ENCODE assay signal across 9 mouse cellular contexts in the genomic region with DNA sequence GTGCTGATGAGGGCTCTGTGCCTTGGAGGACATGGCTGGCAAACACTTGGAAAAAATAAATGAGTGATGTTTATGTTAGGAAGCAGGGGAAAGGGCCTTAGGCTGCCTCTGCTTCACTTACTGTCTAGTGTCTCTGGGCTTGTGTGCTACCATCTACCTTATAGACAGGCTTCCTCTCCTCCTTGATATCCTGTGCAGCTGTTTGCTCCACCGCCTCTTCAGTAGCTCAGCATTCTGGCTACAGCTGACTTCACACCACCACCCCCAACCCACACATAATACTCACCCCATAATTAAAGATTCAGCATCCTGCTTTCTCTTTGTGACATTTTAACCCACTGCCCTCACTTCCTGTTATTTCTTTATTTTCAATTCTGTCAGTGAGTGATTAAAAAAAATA.
DNase-seq lines count a peak whose midpoint lies in the region; ATAC-seq lines count a peak whose summit lies in the region.
"Had no signal": no experiment of that assay in that cellular context is flagged by ENCODE, and none has a peak within 500 bp of the region (broad histone marks: within the 10 kb centered on the region; RNA-seq: fewer than 3 reads in every experiment).

No protein-coding gene starts in this region.

- no peaks in the 10 kb centered on the region for H3K27me3 ChIP-seq in heart, embryonic 11.5 days (ENCODE audit: control insufficient read depth, insufficient read depth, low read length)
- H3K27me3 ChIP-seq in heart, embryonic 12.5 days (replicated peaks) = no peaks in the 10 kb centered on the region
- H3K27me3 ChIP-seq in liver, embryonic 11.5 days (replicated peaks; ENCODE audit: control insufficient read depth, insufficient read depth, low read length) = no peaks in the 10 kb centered on the region
- H3K27me3 ChIP-seq: heart, embryonic 15.5 days had no signal

- no peaks in the 10 kb centered on the region for H3K36me3 ChIP-seq in heart, embryonic 11.5 days (ENCODE audit: control insufficient read depth, insufficient read depth, low read length)
- H3K36me3 ChIP-seq in heart, embryonic 12.5 days = no peaks in the 10 kb centered on the region
- no peaks in the 10 kb centered on the region for H3K36me3 ChIP-seq in liver, embryonic 11.5 days (ENCODE audit: control insufficient read depth, insufficient read depth, low read length)
- H3K36me3 ChIP-seq: heart, embryonic 15.5 days had no signal

- ATAC-seq in heart, embryonic 11.5 days (replicated peaks; ENCODE audit: insufficient number of reproducible peaks, low FRiP score, low TSS enrichment) = no peak
- ATAC-seq in heart, embryonic 12.5 days (ENCODE audit: insufficient number of reproducible peaks, low FRiP score) = no peak
- ATAC-seq in CD4-positive, CD25-positive, alpha-beta regulatory T cell, adult 4 months = peak; percentile 68
- ATAC-seq in liver, embryonic 11.5 days (replicated peaks; ENCODE audit: low FRiP score) = no peak; the same call in 1 of the 2 replicates

- WGBS in heart, embryonic 11.5 days (ENCODE audit: insufficient replicate concordance) = 38% methylated on average over 1 of the region's 1 CpGs
- WGBS in heart, embryonic 12.5 days = 45% methylated on average over 1 of the region's 1 CpGs
- 50% methylated on average over 1 of the region's 1 CpGs for WGBS in liver, embryonic 11.5 days

- H3K9ac ChIP-seq in heart, embryonic 11.5 days (ENCODE audit: low read depth, low read length) = no peak overlapping the region
- no peak overlapping the region for H3K9ac ChIP-seq in heart, embryonic 12.5 days
- H3K9ac ChIP-seq in liver, embryonic 11.5 days (ENCODE audit: low read depth, low read length) = no peak overlapping the region
- H3K9ac ChIP-seq: heart, embryonic 15.5 days had no signal

- no peaks in the 10 kb centered on the region for H3K9me3 ChIP-seq in heart, embryonic 11.5 days (replicated peaks; ENCODE audit: control insufficient read depth, low read length)
- H3K9me3 ChIP-seq in heart, embryonic 12.5 days (replicated peaks) = no peaks in the 10 kb centered on the region
- no peaks in the 10 kb centered on the region for H3K9me3 ChIP-seq in liver, embryonic 11.5 days (ENCODE audit: control insufficient read depth, low read length)
- H3K9me3 ChIP-seq: heart, embryonic 15.5 days had no signal

- H3K4me2 ChIP-seq in heart, embryonic 11.5 days = no peak overlapping the region
- no peak overlapping the region for H3K4me2 ChIP-seq in heart, embryonic 12.5 days
- H3K4me2 ChIP-seq in liver, embryonic 11.5 days = no peak overlapping the region
- H3K4me2 ChIP-seq: heart, embryonic 15.5 days had no signal

- no peak for DNase-seq in liver, embryonic 11.5 days (ENCODE audit: low spot score)
- DNase-seq in spleen, postnatal 36 days (ENCODE audit: low spot score in 2 of 2) = peak; percentile 77 to 78
- no peak for DNase-seq in cerebellum, adult 11 months
- no peak for DNase-seq in layer of hippocampus, postnatal 14 days (ENCODE audit: low spot score in 2 of 2)
- DNase-seq in ovary, postnatal 36 days (ENCODE audit: low spot score) = no peak

- peaks cover 5% of the 10 kb centered on the region; the same call in 1 of the 2 replicates for H3K4me1 ChIP-seq in heart, embryonic 11.5 days (ENCODE audit: control insufficient read depth, insufficient read depth, low read length)
- H3K4me1 ChIP-seq in heart, embryonic 12.5 days (replicated peaks) = peaks cover 10% of the 10 kb centered on the region
- peaks cover 19% of the 10 kb centered on the region for H3K4me1 ChIP-seq in liver, embryonic 11.5 days (replicated peaks; ENCODE audit: control insufficient read depth, insufficient read depth, low read length)
- H3K4me1 ChIP-seq: heart, embryonic 15.5 days had no signal

- no peak overlapping the region for H3K4me3 ChIP-seq in heart, embryonic 11.5 days (ENCODE audit: low read depth, low read length)
- H3K4me3 ChIP-seq in heart, embryonic 12.5 days = no peak overlapping the region
- H3K4me3 ChIP-seq in liver, embryonic 11.5 days (ENCODE audit: low read depth, low read length) = no peak overlapping the region
- H3K4me3 ChIP-seq: heart, embryonic 15.5 days had no signal

- H3K27ac ChIP-seq in heart, embryonic 11.5 days (ENCODE audit: low read depth, low read length) = 0 out of 2 replicates have a peak overlapping the region, but pooled peaks have one; percentile 46
- H3K27ac ChIP-seq in heart, embryonic 12.5 days (ENCODE audit: poor library complexity, severe bottlenecking) = no peak overlapping the region
- H3K27ac ChIP-seq in liver, embryonic 11.5 days (ENCODE audit: low read depth, low read length) = peak overlapping the region; percentile 62

Comparison
In these comparisons a context has a peak if more than half of its experiments do, and no peak if none do; other contexts are left out.
1. DNase-seq: peak in spleen, postnatal 36 days (2 of 2); none in liver, embryonic 11.5 days (single experiment), cerebellum, adult 11 months (single experiment), layer of hippocampus, postnatal 14 days (0 of 2) and ovary, postnatal 36 days (single experiment).